Mouse (Mus musculus) neural tube, embryonic 15.5 days (tissue): ENCODE data around the gene Tesk2. TPM values are rescaled to one million over a fixed set of nuclear protein-coding genes. Genes with fewer than 3 reads are reported as not detected.
A peak's percentile ranks its signal among the peaks of the same experiment; 100 is the strongest.

Experiments
- ATAC-seq: fragments of 200-750 bp; cut with Nextera tagmentation; 2 replicates; pipeline ENCODE4 v1.8.0; 2017; ENCODE audit warnings: mild to moderate bottlenecking, moderate TSS enrichment, moderate library complexity; ENCODE audit not compliant: low FRiP score
- H3K27ac ChIP-seq: fragments of 300-500 bp; sonication (generic); replicated peaks from 2 replicates; pipeline ENCODE4 v1.5.1; 2015; ENCODE audit warnings: mild to moderate bottlenecking, inconsistent platforms
- H3K27me3 ChIP-seq: fragments of 300-500 bp; sonication (generic); replicated peaks from 2 replicates; pipeline ENCODE4 v1.6.1; 2015; ENCODE audit warnings: inconsistent platforms
- H3K36me3 ChIP-seq: fragments of 300-500 bp; sonication (generic); 2 replicates; pipeline ENCODE4 v1.6.1; 2015; ENCODE audit warnings: inconsistent platforms
- H3K4me1 ChIP-seq: fragments of 300-500 bp; sonication (generic); 2 replicates; pipeline ENCODE4 v1.6.1; 2015; ENCODE audit warnings: inconsistent platforms
- H3K4me2 ChIP-seq: fragments of 300-500 bp; sonication (generic); 2 replicates; pipeline ENCODE4 v1.6.1; 2015; ENCODE audit warnings: inconsistent platforms, mild to moderate bottlenecking, moderate library complexity
- H3K4me3 ChIP-seq: fragments of 300-500 bp; sonication (generic); replicated peaks from 2 replicates; pipeline ENCODE4 v1.5.1; 2015; ENCODE audit warnings: mild to moderate bottlenecking, inconsistent platforms
- H3K9ac ChIP-seq: fragments of 300-500 bp; sonication (generic); replicated peaks from 2 replicates; pipeline ENCODE4 v1.6.1; 2015; ENCODE audit warnings: mild to moderate bottlenecking, inconsistent platforms
- H3K9me3 ChIP-seq: fragments of 300-500 bp; sonication (generic); replicated peaks from 2 replicates; pipeline ENCODE4 v1.6.1; 2016; ENCODE audit warnings: inconsistent platforms
- WGBS: fragments of 180-500 bp; shearing (Covaris S2); methylation state at CpG from one replicate; pipeline ENCODE4 v1.1.7; 2015; ENCODE audit warnings: mixed read lengths; 5-methylcytosine and 5-hydroxymethylcytosine counted together
- polyA plus RNA-seq: library from polyadenylated mRNA; unstranded; fragments of >200 nt; fragmentation: Nextera tagmentation; extraction: Ambion mirVana; gene quantifications from 2 replicates; pipeline ENCODE4 v1.2.1, GENCODE M21; 2015

Gene Tesk2
- polyA plus RNA-seq, 1 experiment from 2014 or later: 3.0 TPM

- Histone ChIP-seq H3K4me3 (no peak overlapping the region), H3K36me3 (peaks cover 7% of the 10 kb centered on the region; the same call in 1 of the 2 replicates), H3K9me3 (no peaks in the 10 kb centered on the region), H3K4me2 (no peak overlapping the region), H3K4me1 (no peaks in the 10 kb centered on the region), H3K9ac (no peak overlapping the region), H3K27me3 (no peaks in the 10 kb centered on the region), H3K27ac (no peak overlapping the region)
- 67% methylated on average over 1 of the region's 1 CpGs for WGBS
- ATAC-seq: no peak
Observed at GRCm38 (mm10) chr4:116796442-116797110, 75.8 kb downstream of the Tesk2 start.

- Histone ChIP-seq H3K4me3 (no peak overlapping the region), H3K36me3 (peaks cover 39% of the 10 kb centered on the region), H3K27me3 (no peaks in the 10 kb centered on the region), H3K4me1 (no peaks in the 10 kb centered on the region), H3K9ac (no peak overlapping the region), H3K27ac (no peak overlapping the region), H3K9me3 (no peaks in the 10 kb centered on the region), H3K4me2 (no peak overlapping the region)
- ATAC-seq: no peak
- 53% methylated on average over 5 of the region's 5 CpGs for WGBS
Observed at GRCm38 (mm10) chr4:116799901-116800300, 79.2 kb downstream of the Tesk2 start.

- peak within 1 kb of the TSS; percentile 76 for H3K4me2 ChIP-seq
- no peaks in the 10 kb centered on the region for H3K27me3 ChIP-seq
Observed at GRCm38 (mm10) chr4:116807197-116808129, 86.7 kb downstream of the Tesk2 start, which contains the start of the genes Toe1 and Mutyh. Gene Toe1, minus strand, starts transcription at chr4:116807640. Gene Mutyh, plus strand, starts transcription at chr4:116807723.

GRCm38 (mm10) chr4:116811012-116811411 is 90.3 kb downstream of the Tesk2 start:
- 89% methylated on average over 3 of the region's 3 CpGs for WGBS
- no peak for ATAC-seq
- H3K4me2 ChIP-seq: no peak overlapping the region
- no peak overlapping the region for H3K27ac ChIP-seq
- H3K36me3 ChIP-seq: no peaks in the 10 kb centered on the region
- H3K4me1 ChIP-seq: peaks cover 15% of the 10 kb centered on the region
- no peak overlapping the region for H3K9ac ChIP-seq
- H3K4me3 ChIP-seq: no peak overlapping the region
- no peaks in the 10 kb centered on the region for H3K9me3 ChIP-seq
- H3K27me3 ChIP-seq: no peaks in the 10 kb centered on the region

More at GRCm38 (mm10) chr4:116807197-116808129, 86.7 kb downstream of the Tesk2 start, which contains the start of the genes Toe1 and Mutyh:
- Histone ChIP-seq H3K36me3 (peaks cover 35% of the 10 kb centered on the region), H3K9ac (peak within 1 kb of the TSS; percentile 76), H3K4me3 (peak within 1 kb of the TSS; percentile 87), H3K27ac (peak within 1 kb of the TSS; percentile 93), H3K9me3 (no peaks in the 10 kb centered on the region), H3K4me1 (peaks cover 17% of the 10 kb centered on the region)
- peak; percentile 99 for ATAC-seq
- whole genome bisulfite sequencing: under 1% methylated on average over 58 of the region's 58 CpGs

GRCm38 (mm10) chr4:116815276-116815675 is 94.5 kb downstream of the Tesk2 start:
- H3K4me2 ChIP-seq: no peak overlapping the region
- ATAC-seq: no peak
- H3K4me1 ChIP-seq: no peaks in the 10 kb centered on the region
- H3K9me3 ChIP-seq: no peaks in the 10 kb centered on the region
- H3K27ac ChIP-seq: no peak overlapping the region
- H3K4me3 ChIP-seq: no peak overlapping the region
- H3K27me3 ChIP-seq: peaks cover 9% of the 10 kb centered on the region
- WGBS: 82% methylated on average over 5 of the region's 5 CpGs
- H3K9ac ChIP-seq: no peak overlapping the region
- H3K36me3 ChIP-seq: no peaks in the 10 kb centered on the region

GRCm38 (mm10) chr4:116817486-116817885 is 96.7 kb downstream of the Tesk2 start:
- peaks cover 12% of the 10 kb centered on the region for H3K4me1 ChIP-seq
- H3K4me3 ChIP-seq: no peak overlapping the region
- H3K9ac ChIP-seq: no peak overlapping the region
- peaks cover 20% of the 10 kb centered on the region for H3K27me3 ChIP-seq
- no peaks in the 10 kb centered on the region for H3K9me3 ChIP-seq
- ATAC-seq: no peak
- 91% methylated on average over 6 of the region's 6 CpGs for WGBS
- no peaks in the 10 kb centered on the region for H3K36me3 ChIP-seq
- H3K4me2 ChIP-seq: no peak overlapping the region
- no peak overlapping the region for H3K27ac ChIP-seq

GRCm38 (mm10) chr4:116819968-116820901 is 99.5 kb downstream of the Tesk2 start:
- H3K27ac ChIP-seq: no peak overlapping the region
- H3K4me2 ChIP-seq: peak overlapping the region; percentile 86
- H3K9me3 ChIP-seq: no peaks in the 10 kb centered on the region
- peaks cover 20% of the 10 kb centered on the region for H3K27me3 ChIP-seq
- peak overlapping the region; percentile 43 for H3K4me3 ChIP-seq
- peaks cover 21% of the 10 kb centered on the region for H3K4me1 ChIP-seq
- H3K36me3 ChIP-seq: no peaks in the 10 kb centered on the region
- H3K9ac ChIP-seq: peak overlapping the region; percentile 42; the same call in 1 of the 2 replicates
- WGBS: 23% methylated on average over 32 of the region's 32 CpGs
- ATAC-seq: no peak

- Histone ChIP-seq H3K4me1 (peaks cover 26% of the 10 kb centered on the region), H3K4me2 (peak overlapping the region; percentile 86), H3K9ac (peak overlapping the region; percentile 42), H3K36me3 (no peaks in the 10 kb centered on the region), H3K9me3 (no peaks in the 10 kb centered on the region), H3K4me3 (peak overlapping the region; percentile 43), H3K27ac (no peak overlapping the region), H3K27me3 (peaks cover 20% of the 10 kb centered on the region)
- ATAC-seq: peak; percentile 34
- under 1% methylated on average over 51 of the region's 51 CpGs for WGBS
Observed at GRCm38 (mm10) chr4:116820902-116821693, 100.3 kb downstream of the Tesk2 start.

- H3K27me3 ChIP-seq: peaks cover 20% of the 10 kb centered on the region
- H3K4me1 ChIP-seq: peaks cover 26% of the 10 kb centered on the region
- peak within 1 kb of the TSS; percentile 43 for H3K4me3 ChIP-seq
- 12% methylated on average over 9 of the region's 9 CpGs for WGBS
- peak within 1 kb of the TSS; percentile 86 for H3K4me2 ChIP-seq
- no peak for ATAC-seq
- H3K27ac ChIP-seq: no peak within 1 kb of the TSS
- H3K9ac ChIP-seq: peak within 1 kb of the TSS; percentile 42
- H3K9me3 ChIP-seq: no peaks in the 10 kb centered on the region
- H3K36me3 ChIP-seq: no peaks in the 10 kb centered on the region
Observed at GRCm38 (mm10) chr4:116821694-116822016, 100.9 kb downstream of the Tesk2 start, which contains the start of gene Hpdl. Gene Hpdl, minus strand, starts transcription at chr4:116821707.

GRCm38 (mm10) chr4:116824541-116825004 is 103.8 kb downstream of the Tesk2 start:
- Histone ChIP-seq H3K4me1 (peaks cover 28% of the 10 kb centered on the region), H3K9ac (peak overlapping the region; percentile 63), H3K27ac (peak overlapping the region; percentile 83), H3K4me3 (peak overlapping the region; percentile 55), H3K27me3 (peaks cover 17% of the 10 kb centered on the region), H3K36me3 (no peaks in the 10 kb centered on the region), H3K4me2 (peak overlapping the region; percentile 68), H3K9me3 (no peaks in the 10 kb centered on the region)
- ATAC-seq: peak; percentile 83
- 2% methylated on average over 29 of the region's 29 CpGs for WGBS
